Mouse (Mus musculus): ENCODE data around the gene Ripply2. TPM values are rescaled to one million over a fixed set of nuclear protein-coding genes. Genes with fewer than 3 reads are reported as not detected.

Ripply2 gene
- not detected for total RNA-seq (2023)

DNA sequence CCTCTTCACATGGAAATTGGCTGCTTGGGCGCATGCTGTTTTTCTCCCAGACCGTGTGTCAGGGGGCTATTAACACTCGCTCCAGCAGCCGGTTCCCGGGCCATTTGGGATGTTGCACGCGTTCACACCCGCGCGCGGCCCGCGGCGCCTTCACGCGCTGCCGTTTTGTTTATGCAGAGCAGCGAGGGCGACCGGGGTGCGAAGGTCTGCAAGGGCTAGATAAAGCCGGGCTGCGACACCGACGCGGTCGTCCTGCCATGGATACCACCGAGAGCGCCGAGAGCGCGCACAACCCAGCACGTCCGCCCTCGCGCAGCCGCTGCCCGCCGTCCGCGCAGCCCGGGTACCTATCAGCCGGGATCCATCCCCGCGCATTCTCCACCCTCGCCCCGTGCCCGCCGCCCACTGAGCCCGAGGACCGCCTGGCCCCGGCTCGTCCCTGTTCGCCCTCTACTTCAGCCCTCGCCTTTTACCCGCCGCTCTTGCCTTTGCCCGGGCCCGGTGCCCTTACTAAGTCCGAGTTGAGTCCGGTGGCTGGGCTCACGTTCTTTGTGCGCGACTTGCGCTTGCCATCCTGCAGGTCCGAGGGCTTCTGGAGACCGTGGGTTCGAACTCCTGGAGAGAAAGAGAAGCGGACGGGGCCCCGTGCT is at the start of gene Ripply2:
Gene Ripply2, plus strand, starts transcription at position 250 of the 650 bp plus-strand sequence.

DNA sequence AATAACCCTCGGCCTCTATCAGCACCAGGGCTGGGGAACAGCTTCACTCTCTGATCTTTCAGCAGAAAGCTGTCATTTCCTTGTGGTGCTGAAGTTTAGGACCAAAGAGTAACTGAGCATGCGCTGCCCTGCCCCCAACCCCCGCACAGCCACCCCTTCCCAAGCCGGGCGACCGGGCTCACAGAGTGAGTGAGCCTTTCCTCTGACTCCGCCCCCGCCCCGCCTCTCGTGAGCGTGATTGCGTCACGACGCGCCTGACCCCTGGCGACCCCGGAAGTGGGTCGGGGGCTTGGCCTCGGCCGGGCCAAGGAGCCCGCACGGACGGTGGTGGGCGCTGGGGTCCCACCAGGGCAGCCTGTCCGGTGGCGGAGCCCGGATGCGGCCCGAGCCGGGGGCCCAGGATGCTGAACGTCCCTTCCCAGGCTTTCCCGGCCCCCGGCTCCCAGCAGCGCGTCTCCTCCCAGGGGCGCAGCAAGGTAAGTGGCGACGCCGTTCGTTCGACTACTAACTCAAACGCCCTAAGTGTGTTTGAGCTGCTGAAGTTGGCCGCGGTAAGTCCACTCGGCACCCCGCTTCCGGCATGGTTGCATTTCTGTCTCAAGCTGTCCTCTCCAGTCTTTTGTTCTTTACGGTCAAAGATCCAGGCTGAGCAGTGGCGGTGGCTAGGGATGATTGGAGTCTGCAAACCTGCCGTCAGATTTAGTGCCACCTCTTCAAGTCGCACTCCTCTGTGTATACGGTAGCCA is 6.6 kb downstream of the Ripply2 start, which contains the start of gene Cyb5r4:
Gene Cyb5r4, plus strand, starts transcription at position 237 of the 746 bp plus-strand sequence.

Other genes with a start within 250 kb of the Ripply2 start
- gene Snap91, start 134.9 kb upstream of the Ripply2 start, total RNA-seq (2023): not detected
- 10 to 100 TPM; 69.5 to 76.8 TPM for gene Cyb5r4, start 6.5 kb downstream of the Ripply2 start, total RNA-seq (2023)
- gene Mrap2, start 128.8 kb downstream of the Ripply2 start, total RNA-seq (2023): not detected
- 1 to 10 TPM; 5.8 to 6.9 TPM for gene Cep162, start 240.0 kb downstream of the Ripply2 start, total RNA-seq (2023)

All from monocyte, adult 59 days (primary cell).